Mouse (Mus musculus) gastrocnemius, postnatal 10 days (tissue): ENCODE results near the gene Plekha7. TPM values are rescaled to one million over a fixed set of nuclear protein-coding genes. Genes with fewer than 3 reads are reported as not detected.

Experiments used
- DNase-seq: peaks from one replicate; pipeline ENCODE4 v3.0.0; 2021; ENCODE audit warnings: mixed read lengths
- total RNA-seq, 2 experiments: library from RNA; stranded (reverse); gene quantifications; 2 replicates each; pipeline ENCODE4 v1.2.3; 2021

The Plekha7 gene
- total RNA-seq, 2 experiments from 2014 or later, result 2.6 to 3.2 TPM

DNA sequence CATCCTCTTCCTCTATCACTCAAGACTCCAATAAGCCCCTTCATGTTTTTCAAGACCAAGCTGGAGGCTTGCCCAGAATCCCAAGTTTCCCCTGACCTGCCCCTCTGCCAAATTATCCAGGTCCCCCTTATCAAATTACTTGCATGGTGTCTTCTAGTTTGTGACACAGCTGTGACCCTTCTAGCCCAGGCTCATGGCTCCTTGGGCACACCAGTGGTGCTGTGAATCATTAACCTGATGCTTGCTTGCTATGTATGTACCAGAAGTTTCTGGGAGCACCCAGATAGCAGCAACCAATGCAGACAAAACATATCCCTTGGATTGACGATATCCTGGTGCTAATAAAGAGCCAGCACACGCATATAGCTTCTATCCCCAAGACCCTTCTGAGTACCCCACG lies 19.2 kb downstream of the Plekha7 start:
- no peak for DNase-seq

GRCm38 (mm10) chr7:116287959-116288358 lies 20.2 kb downstream of the Plekha7 start:
- DNase-seq, result no peak

GRCm38 (mm10) chr7:116286611-116287355 lies 21.4 kb downstream of the Plekha7 start:
- no peak for DNase-seq

DNA sequence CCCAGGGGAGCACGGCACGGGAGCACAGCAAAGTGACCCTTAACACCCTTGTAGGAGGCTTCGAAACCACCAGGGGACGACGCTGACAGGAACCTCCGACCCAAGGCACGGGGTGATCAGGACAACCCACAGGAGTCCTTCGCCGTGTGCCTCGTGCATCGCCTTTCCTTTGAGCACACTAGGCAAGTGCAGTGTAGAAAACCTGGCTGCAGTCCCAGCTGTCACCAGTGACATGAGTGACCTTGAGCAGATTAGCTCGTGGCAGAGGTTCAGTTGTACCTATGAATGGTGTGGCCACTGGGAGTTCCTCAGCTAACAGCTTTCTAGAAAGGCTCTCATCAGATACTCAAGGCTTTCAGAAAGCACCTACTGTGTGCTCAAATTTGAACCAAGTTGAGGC lies 22.0 kb downstream of the Plekha7 start:
- DNase-seq, result no peak

GRCm38 (mm10) chr7:116285216-116285615 lies 23.0 kb downstream of the Plekha7 start:
- DNase-seq, result no peak

- DNase-seq, result no peak
Measured at GRCm38 (mm10) chr7:116282755-116283154, 25.4 kb downstream of the Plekha7 start.

- DNase-seq, result no peak
Measured at GRCm38 (mm10) chr7:116280126-116280525, 28.1 kb downstream of the Plekha7 start.

DNA sequence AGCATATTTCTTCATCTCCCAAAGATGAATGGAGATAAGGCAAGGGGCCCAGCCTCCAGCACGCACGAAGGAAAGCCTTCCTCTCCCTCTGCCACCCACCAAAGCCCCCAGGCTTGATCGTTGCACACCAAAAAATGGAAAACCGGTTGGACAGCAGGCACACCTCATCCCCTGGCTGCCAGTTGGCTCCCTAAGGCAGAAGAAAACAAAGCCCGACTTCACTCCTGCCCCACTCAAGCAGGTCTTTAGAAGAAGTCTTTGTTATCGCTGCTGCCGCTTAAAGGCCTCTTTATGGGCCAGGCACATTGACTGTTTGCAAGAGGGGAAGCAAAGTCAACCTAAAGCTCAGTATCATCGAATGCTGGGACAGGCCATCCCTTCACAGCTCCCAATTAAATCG lies 29.9 kb downstream of the Plekha7 start:
- DNase-seq, result no peak

- no peak for DNase-seq
Measured at GRCm38 (mm10) chr7:116276315-116276714, 31.9 kb downstream of the Plekha7 start.

- DNase-seq, result no peak
Measured at GRCm38 (mm10) chr7:116273111-116273510, 35.1 kb downstream of the Plekha7 start.

DNA sequence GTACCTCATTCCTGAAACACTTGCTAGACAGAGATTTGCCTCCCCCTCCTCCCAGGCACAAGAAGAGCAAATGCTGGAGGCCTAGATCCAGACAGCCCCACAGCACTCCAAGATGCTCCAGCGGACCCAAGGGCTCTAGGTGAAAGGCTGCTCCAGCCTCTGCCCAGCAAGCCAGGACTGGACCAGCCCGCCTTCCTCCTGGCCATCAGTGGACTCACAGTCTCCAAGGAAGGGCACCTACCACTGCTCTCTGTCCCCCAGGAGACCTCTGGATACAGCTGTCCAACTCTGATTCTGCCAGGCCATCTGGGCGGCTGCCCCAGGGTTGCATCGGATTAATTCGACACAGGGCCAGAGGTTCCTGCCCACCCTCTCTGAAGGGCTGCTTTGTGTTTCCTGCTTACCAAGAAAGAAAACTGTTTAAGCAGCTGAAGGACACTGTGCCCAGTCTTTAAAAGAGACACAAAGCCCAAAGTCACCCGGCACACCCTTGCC lies 38.6 kb downstream of the Plekha7 start:
- no peak for DNase-seq

DNA sequence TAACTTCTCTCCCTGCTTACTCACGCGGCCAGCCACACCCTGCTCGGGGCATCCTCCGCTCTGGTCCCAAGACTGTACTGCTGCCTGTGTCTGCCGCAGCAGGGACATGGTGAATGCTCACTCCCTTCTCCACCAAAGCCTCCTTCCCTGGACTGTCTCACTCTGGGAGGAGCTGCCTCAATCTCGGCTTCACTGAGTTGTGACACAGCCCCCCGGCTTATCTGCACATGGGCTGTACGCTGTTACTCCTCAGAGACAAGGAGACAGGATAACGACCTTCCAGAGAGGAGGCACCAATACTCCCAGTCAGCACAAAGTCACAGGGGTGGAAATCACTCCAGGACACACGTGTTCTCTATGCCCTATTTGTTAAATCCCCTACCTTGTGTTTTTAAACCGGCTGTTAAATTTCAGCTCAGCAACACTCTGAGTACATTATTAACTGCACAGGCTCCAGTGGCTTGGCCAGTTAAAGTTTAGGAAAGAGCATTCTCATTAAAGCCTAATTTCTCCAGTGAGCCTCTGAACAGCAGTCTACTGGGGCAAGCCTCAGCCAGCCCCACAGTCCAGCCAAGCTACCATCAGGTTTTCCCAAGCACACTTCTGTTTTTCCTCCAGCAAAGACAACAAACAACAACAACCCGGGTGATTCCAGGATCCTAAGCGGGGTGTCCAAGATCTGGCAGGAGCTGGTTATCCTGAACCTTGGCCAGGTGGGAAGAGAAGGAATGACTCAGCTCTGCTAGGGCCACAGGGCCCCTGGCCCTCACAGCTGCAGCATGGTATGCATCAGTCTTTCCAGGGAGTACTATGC lies 39.9 kb downstream of the Plekha7 start:
- no peak for DNase-seq

GRCm38 (mm10) chr7:116263281-116263680 lies 44.9 kb downstream of the Plekha7 start:
- no peak for DNase-seq

DNA sequence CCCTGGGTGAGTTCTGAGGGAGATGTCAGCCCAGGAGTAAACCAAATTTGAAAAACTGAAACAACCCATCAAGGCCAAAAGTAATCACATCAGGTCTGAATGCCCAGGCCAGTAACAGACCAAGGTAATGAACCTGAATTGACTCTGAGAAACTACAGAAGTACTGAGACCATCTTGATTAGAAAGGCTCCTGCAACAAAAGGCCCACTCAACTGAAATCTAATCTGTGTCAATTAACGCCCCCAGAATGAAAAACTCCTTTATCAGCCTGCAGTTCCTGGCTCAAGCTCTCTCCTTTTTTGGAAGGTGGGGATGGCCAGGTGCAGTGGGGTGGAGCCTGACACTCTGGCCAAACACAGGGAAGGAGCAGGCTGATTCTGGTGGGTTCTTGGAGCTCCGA lies 45.7 kb downstream of the Plekha7 start:
- no peak for DNase-seq

GRCm38 (mm10) chr7:116262101-116262500 lies 46.1 kb downstream of the Plekha7 start:
- no peak for DNase-seq

GRCm38 (mm10) chr7:116260826-116261615 lies 47.2 kb downstream of the Plekha7 start:
- no peak for DNase-seq

DNA sequence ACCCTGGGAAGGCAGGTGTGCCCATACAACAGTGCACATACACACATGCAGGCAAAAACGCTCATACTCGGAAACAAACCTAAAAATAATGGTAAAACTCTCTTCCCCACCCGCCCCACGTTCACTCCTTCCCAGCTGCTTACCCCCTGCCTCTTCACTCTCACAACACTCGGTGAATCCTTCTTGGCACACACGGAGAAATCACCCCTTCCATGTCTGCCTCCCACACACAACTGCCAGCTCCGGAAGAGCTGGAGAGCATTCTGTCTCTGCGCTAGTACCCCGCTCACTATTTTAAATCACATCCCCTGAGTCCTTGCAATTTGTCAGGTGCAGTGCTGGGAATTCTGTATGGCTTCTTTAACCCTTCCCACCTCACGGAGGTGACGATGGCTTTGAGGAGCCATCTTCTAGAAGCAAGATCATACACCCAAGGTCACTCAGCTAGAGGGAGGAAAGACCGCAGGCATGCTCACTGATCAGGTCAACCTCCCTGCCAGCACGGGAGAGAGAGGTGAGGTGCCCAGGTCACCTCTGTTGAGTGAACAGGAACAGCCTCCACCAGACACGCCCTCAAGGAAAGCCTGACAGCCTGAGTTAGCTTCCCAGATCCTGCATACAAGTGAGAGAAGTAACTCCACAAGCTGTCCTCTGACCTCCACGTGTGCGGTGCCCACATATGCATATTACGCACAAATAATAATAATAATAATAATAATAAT lies 49.6 kb downstream of the Plekha7 start:
- DNase-seq, result no peak

DNA sequence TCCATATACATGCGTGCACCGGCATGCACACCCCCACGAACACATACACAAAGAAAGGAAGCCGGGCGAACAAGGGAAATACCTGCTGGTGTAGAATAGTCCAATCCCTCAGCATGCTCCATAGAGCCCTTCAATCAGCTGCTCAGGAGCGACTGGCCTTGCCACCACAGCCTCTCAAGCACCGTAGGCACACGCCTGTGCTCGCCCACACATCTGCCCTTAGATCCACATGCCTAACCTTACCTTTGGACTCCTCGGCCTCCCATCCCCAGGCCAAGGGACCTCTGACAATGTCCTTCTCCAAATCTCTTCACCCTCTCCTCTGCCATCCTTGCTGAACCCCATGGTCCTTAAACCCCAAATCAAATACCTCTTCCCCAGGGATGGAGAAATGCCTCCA lies 50.2 kb downstream of the Plekha7 start:
- no peak for DNase-seq

DNA sequence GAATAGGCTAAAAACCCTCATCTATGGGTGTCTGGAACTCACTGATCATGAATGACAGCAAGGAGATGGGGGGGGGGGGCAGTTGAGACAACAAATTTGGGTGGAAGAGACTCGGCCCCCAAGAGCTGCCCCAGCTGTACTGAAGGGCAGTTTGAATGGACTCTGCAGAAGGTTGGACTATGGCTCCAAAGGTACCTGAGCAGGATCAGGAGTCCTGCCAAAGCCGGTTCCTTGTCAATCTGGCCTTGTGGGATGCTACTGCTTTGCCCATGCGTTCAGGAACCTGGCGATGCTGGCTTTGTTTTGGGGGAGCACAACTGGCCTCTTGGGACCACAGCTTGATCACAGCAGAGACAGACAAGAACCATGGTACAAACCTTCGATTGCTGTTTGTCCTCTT lies 52.5 kb downstream of the Plekha7 start:
- DNase-seq, result no peak

GRCm38 (mm10) chr7:116254660-116255059 lies 53.5 kb downstream of the Plekha7 start:
- no peak for DNase-seq

DNA sequence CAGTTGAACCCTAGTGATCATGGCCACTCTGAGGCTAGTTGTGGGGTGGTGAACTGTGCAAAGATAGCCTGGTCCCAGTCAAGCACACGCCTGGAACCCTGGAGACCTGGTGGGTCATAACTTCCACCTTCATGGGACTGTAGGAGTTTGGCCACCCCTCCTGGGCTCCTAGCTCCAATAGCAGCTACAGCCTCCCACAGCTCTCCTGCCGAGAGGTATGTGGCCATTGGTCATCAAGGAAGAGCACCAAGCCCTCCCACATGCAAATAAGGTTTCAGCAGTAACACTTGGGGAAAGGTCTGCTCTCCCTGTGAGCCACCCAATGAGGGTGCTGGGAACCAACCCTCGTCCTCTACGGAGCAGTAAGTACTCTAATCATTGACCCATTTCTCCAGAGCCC lies 55.7 kb downstream of the Plekha7 start:
- no peak for DNase-seq

- DNase-seq, result no peak
Measured at GRCm38 (mm10) chr7:116251516-116251915, 56.7 kb downstream of the Plekha7 start.
